Comparison of ENCODE assay signal across 11 mouse cellular contexts in the genomic region with DNA sequence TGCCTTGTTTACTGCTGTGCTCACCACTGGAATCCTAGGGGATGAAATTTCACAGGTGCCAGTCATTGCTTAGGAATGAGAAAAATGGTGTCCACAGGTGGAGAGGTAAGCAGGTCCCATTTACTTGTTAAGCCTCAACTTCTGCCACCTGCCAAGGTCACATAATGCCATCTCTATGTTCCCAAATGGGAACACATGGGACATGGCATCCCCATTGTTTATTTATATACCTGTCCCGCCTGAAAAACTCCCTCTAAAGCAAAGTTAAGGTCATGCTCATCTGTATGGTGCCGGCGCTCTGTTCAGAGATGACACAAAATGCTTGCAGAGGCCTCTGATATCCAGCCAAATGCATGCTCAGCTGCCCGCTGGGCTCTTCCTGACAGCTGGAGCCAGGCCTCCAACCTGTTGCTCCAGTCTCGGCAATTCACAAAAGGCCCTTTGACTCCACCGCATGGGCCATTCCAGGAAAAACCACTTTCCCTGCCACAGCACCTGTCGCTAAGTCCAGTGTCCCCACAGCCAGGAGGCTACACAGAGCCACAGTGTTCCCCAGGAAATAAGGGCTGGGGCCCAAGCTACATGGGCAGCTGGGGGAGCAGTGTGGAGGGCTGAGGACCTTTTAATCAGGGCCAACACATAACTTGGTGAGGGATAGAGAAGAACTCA. TPM values are rescaled to one million over a fixed set of nuclear protein-coding genes. Genes with fewer than 3 reads are reported as not detected.
DNase-seq lines count a peak whose midpoint lies in the region; ATAC-seq and TF ChIP-seq lines count a peak whose summit lies in the region.
"Had no signal": no experiment of that assay in that cellular context is flagged by ENCODE, and none has a peak within 500 bp of the region (broad histone marks: within the 10 kb centered on the region; RNA-seq: fewer than 3 reads in every experiment).

No protein-coding gene starts in this region.

- DNase-seq in cerebellum, postnatal 10 days = peak; percentile 59
- no peak for DNase-seq in cerebellum, adult 18-20 months
- DNase-seq in kidney, adult 2 months = no peak
- DNase-seq in kidney, adult 11 months = no peak
- peak; percentile 21 for DNase-seq in midbrain, embryonic 11.5 days (ENCODE audit: low spot score, missing footprints)
- no peak for DNase-seq in midbrain, embryonic 10.5 days (ENCODE audit: low spot score)
- no peak for DNase-seq in liver, postnatal 0 days
- DNase-seq: embryo, embryonic 11 days had no signal

- TF ChIP-seq POLR2A in kidney, adult 2 months (IDR thresholded peaks at IDR 0.05; ENCODE audit: low read depth, low read length) = no peak
- no peak for TF ChIP-seq POLR2A in myocyte (IDR thresholded peaks at IDR 0.05; ENCODE audit: insufficient read length, low read depth)

- no peaks in the 10 kb centered on the region for H3K79me2 ChIP-seq in myocyte (ENCODE audit: control insufficient read depth, insufficient read depth)

- H3K27ac ChIP-seq in kidney, adult 2 months (ENCODE audit: insufficient read depth, low read depth, low read length) = peak overlapping the region; percentile 36; the same call in 1 of the 2 replicates
- H3K27ac ChIP-seq in midbrain, embryonic 11.5 days (ENCODE audit: low read depth, low read length) = no peak overlapping the region
- H3K27ac ChIP-seq in midbrain, embryonic 10.5 days (replicated peaks) = no peak overlapping the region
- H3K27ac ChIP-seq in liver, postnatal 0 days (ENCODE audit: low read depth) = no peak overlapping the region

- WGBS in kidney, adult 2 months = 77% methylated on average over 7 of the region's 7 CpGs
- WGBS in midbrain, embryonic 11.5 days = 77% methylated on average over 7 of the region's 7 CpGs
- WGBS in midbrain, embryonic 10.5 days = 84% methylated on average over 7 of the region's 7 CpGs
- 84% methylated on average over 7 of the region's 7 CpGs for WGBS in liver, postnatal 0 days (ENCODE audit: insufficient replicate concordance)

- no peaks in the 10 kb centered on the region for H3K9me3 ChIP-seq in midbrain, embryonic 11.5 days (ENCODE audit: control insufficient read depth, low read length)
- no peaks in the 10 kb centered on the region for H3K9me3 ChIP-seq in midbrain, embryonic 10.5 days (replicated peaks)
- H3K9me3 ChIP-seq in liver, postnatal 0 days (ENCODE audit: low read length) = no peaks in the 10 kb centered on the region

- no peak overlapping the region for H3K9ac ChIP-seq in midbrain, embryonic 11.5 days (ENCODE audit: low read length)
- H3K9ac ChIP-seq in liver, postnatal 0 days (replicated peaks) = no peak overlapping the region

- H3K27me3 ChIP-seq in kidney, adult 2 months (replicated peaks; ENCODE audit: control insufficient read depth, insufficient read depth, low read length) = no peaks in the 10 kb centered on the region
- no peaks in the 10 kb centered on the region for H3K27me3 ChIP-seq in midbrain, embryonic 11.5 days (ENCODE audit: control insufficient read depth, insufficient read depth, low read length)
- no peaks in the 10 kb centered on the region for H3K27me3 ChIP-seq in midbrain, embryonic 10.5 days (ENCODE audit: low read depth, poor library complexity, severe bottlenecking)
- no peaks in the 10 kb centered on the region for H3K27me3 ChIP-seq in myocyte (ENCODE audit: control insufficient read depth, insufficient read depth, insufficient read length)
- no peaks in the 10 kb centered on the region for H3K27me3 ChIP-seq in liver, postnatal 0 days (ENCODE audit: insufficient read depth, low read length)

- H3K4me1 ChIP-seq in kidney, adult 2 months (ENCODE audit: control insufficient read depth, insufficient read depth, low read length) = no peaks in the 10 kb centered on the region
- no peaks in the 10 kb centered on the region for H3K4me1 ChIP-seq in midbrain, embryonic 11.5 days (ENCODE audit: control insufficient read depth, insufficient read depth, low read length)
- H3K4me1 ChIP-seq in midbrain, embryonic 10.5 days = peaks cover 4% of the 10 kb centered on the region
- no peaks in the 10 kb centered on the region for H3K4me1 ChIP-seq in liver, postnatal 0 days (ENCODE audit: insufficient read depth)

- TF ChIP-seq CTCF in kidney, adult 2 months (conservative IDR thresholded peaks at IDR 0.05; ENCODE audit: insufficient read depth, insufficient read length, low read depth, low read length) = no peak
- TF ChIP-seq CTCF in liver, postnatal 0 days (IDR thresholded peaks at IDR 0.05; ENCODE audit: low read depth) = no peak

- H3K36me3 ChIP-seq in kidney, adult 2 months (ENCODE audit: control insufficient read depth, insufficient read depth, low read length) = no peaks in the 10 kb centered on the region
- no peaks in the 10 kb centered on the region for H3K36me3 ChIP-seq in midbrain, embryonic 11.5 days (ENCODE audit: control insufficient read depth, insufficient read depth, low read length)
- H3K36me3 ChIP-seq in midbrain, embryonic 10.5 days = no peaks in the 10 kb centered on the region
- no peaks in the 10 kb centered on the region for H3K36me3 ChIP-seq in myocyte (ENCODE audit: control insufficient read depth, insufficient read depth)
- no peaks in the 10 kb centered on the region for H3K36me3 ChIP-seq in liver, postnatal 0 days (replicated peaks; ENCODE audit: insufficient read depth, low read length)

- no peak overlapping the region for H3K4me2 ChIP-seq in midbrain, embryonic 11.5 days
- H3K4me2 ChIP-seq in myocyte (ENCODE audit: low read depth) = peak overlapping the region; percentile 21
- no peak overlapping the region for H3K4me2 ChIP-seq in liver, postnatal 0 days (ENCODE audit: low read depth, low read length)
- H3K4me2 ChIP-seq: liver, embryonic 11.5 days had no signal

- H3ac ChIP-seq in myocyte (ENCODE audit: control insufficient read depth, insufficient read length) = no peak overlapping the region

- TF ChIP-seq EP300 in liver, postnatal 0 days (IDR thresholded peaks at IDR 0.05; ENCODE audit: low read depth) = no peak

- H3K4me3 ChIP-seq in kidney, adult 2 months (ENCODE audit: insufficient read depth, low read depth, low read length) = no peak overlapping the region
- H3K4me3 ChIP-seq in midbrain, embryonic 11.5 days (ENCODE audit: low read depth, low read length) = no peak overlapping the region
- no peak overlapping the region for H3K4me3 ChIP-seq in midbrain, embryonic 10.5 days
- H3K4me3 ChIP-seq in myocyte = no peak overlapping the region
- no peak overlapping the region for H3K4me3 ChIP-seq in liver, postnatal 0 days (ENCODE audit: low read depth, low read length)

- no peak for ATAC-seq in midbrain, embryonic 11.5 days (ENCODE audit: low FRiP score)
- ATAC-seq in liver, postnatal 0 days = no peak
- ATAC-seq: midbrain, embryonic 16.5 days had no signal

TF ChIP-seq in myocyte, 11 proteins besides CTCF, POLR2A, EP300 and RAD21:
- TF ChIP-seq E2F4 (IDR thresholded peaks at IDR 0.05; ENCODE audit: insufficient read depth) (no peak), REST (IDR thresholded peaks at IDR 0.05; ENCODE audit: insufficient read depth, insufficient read length) (no peak), POLR2AphosphoS2 (IDR thresholded peaks at IDR 0.05; ENCODE audit: insufficient read length, low read depth) (no peak), CEBPB (IDR thresholded peaks at IDR 0.05; ENCODE audit: insufficient read depth, poor library complexity, severe bottlenecking) (no peak), SRF (IDR thresholded peaks at IDR 0.05; ENCODE audit: control insufficient read depth, insufficient read length, low read depth) (no peak), USF1 (IDR thresholded peaks at IDR 0.05; ENCODE audit: low read depth) (no peak), MYOG (IDR thresholded peaks at IDR 0.05; ENCODE audit: control insufficient read depth in 1 of 3, insufficient read depth in 1 of 3, insufficient read length in 2 of 3, low read depth in 2 of 3) (peak; percentile 90 to 98 (median 93)), MYOD1 (IDR thresholded peaks at IDR 0.05; ENCODE audit: control insufficient read depth in 1 of 3, insufficient read length in 2 of 3, low read depth in 2 of 3) (peak; percentile 83 to 92 (median 88)), TCF3 (IDR thresholded peaks at IDR 0.05; ENCODE audit: insufficient read length, low read depth) (peak; percentile 85), MAX (IDR thresholded peaks at IDR 0.05; ENCODE audit: low read depth) (no peak), TCF12 (IDR thresholded peaks at IDR 0.05; ENCODE audit: insufficient read depth, poor library complexity, severe bottlenecking) (peak; percentile 88)

RNA-seq across cellular contexts. Expression of a gene that starts 13.1 kb away (rescaled TPM):
- polyA plus RNA-seq in kidney, adult 2 months (2012; rRNA removed) = 3.6 and 4.1 TPM in 2 replicates
- 4.5 and 6.9 TPM in 2 replicates for polyA plus RNA-seq in midbrain, embryonic 11.5 days (2014; fragmentation: Nextera tagmentation; extraction: Ambion mirVana)
- 4.2 and 5.1 TPM in 2 replicates for polyA plus RNA-seq in midbrain, embryonic 10.5 days (2016; fragmentation: Nextera tagmentation; extraction: Ambion mirVana)
- polyA plus RNA-seq in myocyte (2012; fragmentation: generic; extraction: Trizol) = 6.0 TPM
- 2.8 and 3.7 TPM in 2 replicates for polyA plus RNA-seq in liver, postnatal 0 days (2015; fragmentation: Nextera tagmentation; extraction: Ambion mirVana)

Comparison
In these comparisons a context has a peak if more than half of its experiments do, and no peak if none do; other contexts are left out.
1. DNase-seq: peak in cerebellum, postnatal 10 days (2 of 2) and midbrain, embryonic 11.5 days (single experiment); none in cerebellum, adult 18-20 months (0 of 2), kidney, adult 2 months (single experiment), kidney, adult 11 months (single experiment), midbrain, embryonic 10.5 days (single experiment) and liver, postnatal 0 days (single experiment).